Mouse (Mus musculus) lung, adult 2 months (tissue): ENCODE measurements around the gene Gm9970.

ENCODE experiments used
- CTCF ChIP-seq: fragments of 200-500 bp; IDR thresholded peaks from 2 replicates; pipeline ENCODE4 v1.5.1; 2011; ENCODE audit warnings: mild to moderate bottlenecking, low read length, control low read depth; ENCODE audit not compliant: insufficient read depth
- POLR2A ChIP-seq: fragments of 200-500 bp; IDR thresholded peaks from 2 replicates; pipeline ENCODE4 v1.6.1; 2011; ENCODE audit warnings: low read depth, mild to moderate bottlenecking, control low read depth, low read length, borderline replicate concordance; ENCODE audit errors: extremely low read depth

DNA sequence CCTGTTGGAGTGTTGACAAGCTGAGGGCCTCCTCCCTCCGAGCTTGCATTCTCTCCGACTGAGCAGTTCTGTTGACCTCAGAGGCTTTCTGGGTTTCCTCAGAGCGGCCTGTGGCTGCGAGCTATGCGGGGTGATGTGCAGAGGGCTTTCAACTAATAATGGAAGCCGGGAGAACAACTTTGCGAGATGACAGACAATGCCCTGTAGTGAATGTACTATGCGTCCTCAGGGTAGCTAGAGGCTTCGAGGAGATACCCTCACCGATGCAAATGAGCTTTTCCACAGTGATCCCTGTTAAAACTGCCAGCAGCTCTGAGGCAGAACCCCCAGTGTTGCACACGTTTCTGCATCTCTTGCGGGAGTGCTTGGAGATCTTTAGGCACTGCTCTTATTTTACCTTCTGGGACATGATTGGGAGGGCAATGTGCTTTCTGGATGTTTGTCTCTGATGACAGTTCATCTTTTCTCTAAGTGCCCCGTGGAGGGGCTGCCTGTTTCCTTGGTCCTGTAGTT, 546 bp upstream of the Gm9970 start:
- no peak for TF ChIP-seq CTCF
- no peak for TF ChIP-seq POLR2A
